Mouse (Mus musculus) monocyte, adult 2 months (primary cell): ENCODE results near the gene Lax1.
"Not testable (repeated sequence)": the region's sequence is repeated elsewhere in the genome, so short reads cannot be mapped to it uniquely, and the experiment has no call there.

Experiments
- DNase-seq, 2 experiments: peaks; one replicate each; pipeline ENCODE4 v3.0.0; 2022; ENCODE audit warnings: low spot score in 2 of 2, low read depth in 1 of 2

The Lax1 gene

DNA sequence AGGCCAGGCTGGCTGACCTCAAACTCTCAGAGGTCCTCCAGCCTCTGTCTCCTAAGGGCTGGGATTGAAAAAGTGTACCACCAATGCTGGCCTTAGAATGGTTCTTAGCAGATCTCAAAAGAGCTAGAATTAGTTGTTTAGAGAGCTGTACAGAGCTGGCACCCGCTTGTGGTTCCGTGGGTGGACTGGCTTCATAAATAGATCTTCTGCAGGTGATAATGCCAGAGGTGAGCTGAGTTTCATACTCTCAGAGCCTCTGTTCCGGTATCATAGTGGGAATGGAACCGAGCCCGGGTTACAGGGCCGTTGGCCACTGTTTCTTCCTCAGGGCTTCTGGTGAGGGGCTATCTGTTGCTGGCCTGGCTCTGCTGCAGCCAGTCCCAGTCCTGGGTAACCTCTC is 1.1 kb upstream of the Lax1 start:
- DNase-seq, result no peak

DNA sequence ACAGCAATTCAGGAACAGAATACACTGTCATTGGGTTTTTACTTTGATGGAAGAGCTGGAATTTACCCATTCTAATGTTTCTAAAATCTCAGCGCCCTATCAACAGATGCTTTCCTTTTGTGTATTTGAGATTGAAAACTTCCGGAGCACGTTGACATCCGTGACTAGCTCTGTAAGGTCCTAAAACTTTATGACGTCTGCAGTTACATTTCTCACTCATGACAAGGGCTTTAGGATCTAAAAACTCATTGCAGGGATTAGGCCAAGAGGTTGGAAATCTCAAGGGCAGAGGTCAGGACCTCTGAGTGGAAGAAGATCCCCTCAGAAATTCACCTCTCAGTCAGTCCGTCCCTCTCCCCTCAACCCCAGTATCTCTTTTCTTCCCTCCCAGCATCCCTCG is 1.6 kb downstream of the Lax1 start:
- no peak for DNase-seq

DNA sequence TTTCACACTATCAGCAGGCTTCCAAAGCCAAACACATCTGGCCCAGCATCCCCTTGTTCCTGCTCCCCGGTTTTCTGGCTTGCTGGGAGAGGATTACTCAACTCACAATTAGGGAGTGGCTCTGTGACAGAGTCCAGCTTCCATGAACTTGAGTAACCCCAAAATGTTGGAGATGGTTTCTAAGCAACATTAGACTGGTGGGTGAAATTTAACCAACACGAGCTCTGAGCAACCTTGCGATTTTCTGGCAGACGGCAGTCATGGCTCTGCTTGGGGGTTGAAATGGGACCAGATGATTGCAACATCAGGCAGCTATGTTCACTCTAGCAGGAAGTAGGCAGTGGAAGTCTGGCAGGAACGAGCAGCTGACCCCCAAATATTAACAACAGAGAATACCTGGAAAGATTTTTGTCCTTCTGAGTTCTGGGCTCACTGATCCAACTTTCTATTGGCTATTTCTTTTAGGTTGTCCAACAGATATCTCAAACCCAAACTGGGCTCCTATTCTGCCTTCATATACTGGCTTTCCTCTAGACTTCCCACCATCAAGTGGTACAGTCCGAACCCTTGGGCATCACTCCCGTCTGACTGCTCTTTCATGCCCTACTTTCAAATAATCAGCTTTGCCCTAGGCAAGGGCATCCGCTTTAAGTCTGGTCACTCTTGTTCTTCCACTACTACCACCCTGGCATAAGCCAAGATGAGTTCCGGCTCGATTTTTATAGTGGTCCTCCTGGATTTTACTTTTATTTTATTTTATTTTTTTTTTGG is 4.0 kb downstream of the Lax1 start:
- DNase-seq, result no peak

DNA sequence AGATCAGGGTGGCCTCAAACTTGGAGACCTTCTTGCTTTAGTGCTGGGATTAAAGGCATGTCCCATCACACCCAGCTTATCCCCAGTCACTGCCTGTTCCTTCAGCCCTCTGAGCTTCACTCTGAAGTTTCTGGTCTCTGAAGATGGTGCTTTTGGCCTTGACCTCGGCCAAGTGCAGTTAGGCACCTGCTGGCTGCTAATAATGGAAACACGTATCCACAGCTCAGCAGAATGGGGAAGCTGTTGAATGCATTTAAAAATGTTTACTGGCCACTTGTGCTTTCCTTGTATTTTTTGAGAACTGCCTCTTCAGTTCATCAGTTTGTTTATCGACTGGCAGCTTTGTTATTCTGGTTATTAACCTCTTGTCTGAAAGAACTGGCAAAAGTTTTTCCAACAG is 18.1 kb downstream of the Lax1 start:
- no peak for DNase-seq

DNA sequence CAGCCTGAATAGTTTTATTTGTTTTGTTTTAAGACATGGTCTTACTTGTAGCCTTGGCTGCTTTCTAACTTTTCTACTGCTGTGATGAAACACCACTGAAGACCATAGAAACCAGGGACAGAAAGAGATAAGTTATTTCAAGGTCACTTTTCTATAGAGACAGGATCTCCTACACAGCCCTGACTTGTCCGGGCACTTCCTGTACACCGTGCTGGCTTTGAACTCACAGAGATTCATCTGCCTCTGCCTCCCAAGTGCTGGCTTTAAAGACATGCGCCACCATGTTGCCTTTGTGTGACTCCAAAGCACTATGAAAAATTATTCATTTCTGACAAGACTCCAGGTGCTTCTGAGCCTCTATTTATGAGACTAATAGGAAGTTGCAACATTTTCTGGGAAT is 18.6 kb downstream of the Lax1 start:
- DNase-seq, result no peak

DNA sequence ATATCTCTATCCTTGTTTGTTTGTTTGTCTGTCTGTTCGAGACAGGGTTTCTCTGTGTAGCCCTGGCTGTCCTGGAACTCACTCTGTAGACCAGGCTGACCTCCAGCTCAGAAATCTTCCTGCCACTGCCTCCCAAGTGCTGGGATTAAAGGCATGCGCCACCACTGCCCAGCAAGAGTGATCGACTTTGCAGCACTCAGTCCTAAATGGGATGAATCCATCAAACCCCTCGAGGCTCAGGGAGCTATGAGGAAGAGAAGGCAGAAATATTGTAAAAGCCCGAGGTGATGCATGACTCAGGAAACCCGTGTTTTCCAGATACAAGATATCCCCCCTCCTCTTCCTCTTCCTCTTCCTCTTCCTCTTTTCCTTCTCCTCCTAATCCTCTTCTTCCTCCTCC is 19.1 kb downstream of the Lax1 start:
- no peak for DNase-seq

DNA sequence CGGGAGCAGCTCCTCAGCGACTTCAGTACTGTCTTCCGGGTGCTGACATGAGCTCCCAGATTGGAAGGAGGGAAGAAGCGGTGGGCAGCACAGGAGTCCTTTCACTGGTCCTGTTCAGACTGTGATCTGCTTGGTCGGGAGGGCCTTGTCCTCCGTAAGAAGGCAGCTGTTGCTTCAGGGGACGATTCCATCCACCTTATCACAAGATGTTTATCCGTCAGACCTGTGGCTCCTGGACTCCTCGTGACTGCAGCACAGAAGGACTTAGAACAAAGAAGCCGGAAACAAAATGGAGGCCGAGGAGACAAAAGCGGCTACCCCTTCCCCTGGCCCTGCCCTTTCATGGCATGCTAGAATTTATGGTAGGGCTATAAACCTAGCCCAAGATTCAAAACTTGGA is 19.7 kb downstream of the Lax1 start:
- DNase-seq, result no peak

DNA sequence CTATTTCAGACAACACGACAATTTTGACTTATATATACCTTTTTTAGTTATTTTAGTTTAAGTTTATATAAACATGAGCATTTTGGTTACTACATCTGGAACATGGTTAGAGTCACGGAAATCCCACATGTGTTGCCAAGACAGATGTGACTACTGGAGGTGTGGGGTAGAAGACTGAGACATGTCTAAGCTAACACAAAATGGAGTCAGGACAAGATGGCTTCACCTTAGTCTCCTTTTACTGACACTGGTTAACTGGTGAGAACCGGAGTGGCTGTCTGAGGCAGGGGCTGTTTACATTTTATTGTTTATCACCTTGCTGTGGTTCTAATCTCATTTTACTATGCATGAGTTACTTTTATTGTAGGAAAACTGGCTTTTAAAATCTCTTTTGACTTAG is 21.3 kb downstream of the Lax1 start:
- no peak for DNase-seq

DNA sequence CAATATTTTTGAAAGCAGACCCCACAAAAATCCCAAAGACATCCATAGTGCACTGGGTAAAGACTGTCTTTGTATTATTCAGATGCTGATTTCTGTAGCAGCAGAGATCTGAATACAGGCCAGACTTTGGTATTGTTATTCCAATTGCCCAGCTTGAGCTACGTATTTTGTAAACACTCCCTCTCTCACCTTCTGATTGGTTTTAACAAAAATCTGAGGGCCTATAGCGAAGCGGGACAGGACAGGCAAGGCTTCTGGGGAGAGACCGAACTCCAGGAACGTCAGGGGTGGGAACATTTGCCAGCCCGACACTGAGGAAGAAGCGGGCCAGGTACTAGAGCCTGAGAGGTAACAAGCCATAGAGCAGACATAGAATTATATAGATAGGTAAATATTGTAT is 22.2 kb downstream of the Lax1 start:
- no peak for DNase-seq

DNA sequence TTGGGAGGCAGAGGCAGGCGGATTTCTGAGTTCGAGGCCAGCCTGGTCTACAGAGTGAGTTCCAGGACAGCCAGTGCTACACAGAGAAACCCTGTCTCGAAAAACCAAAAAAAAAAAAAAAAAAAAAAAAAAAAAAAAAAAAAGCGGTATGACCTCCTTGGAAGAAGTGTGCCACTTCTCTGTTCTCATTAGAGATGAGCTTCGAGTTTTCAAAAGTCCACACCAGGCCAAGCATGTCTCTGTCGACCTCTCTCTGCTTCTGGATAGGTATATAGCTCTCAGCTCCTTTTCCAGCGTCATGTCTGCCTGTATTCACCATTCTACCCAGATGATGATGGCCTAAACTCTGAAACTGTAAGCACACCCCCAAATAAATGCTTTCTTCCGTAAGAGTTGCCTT is 24.2 kb downstream of the Lax1 start:
- not testable (repeated sequence) for DNase-seq

DNA sequence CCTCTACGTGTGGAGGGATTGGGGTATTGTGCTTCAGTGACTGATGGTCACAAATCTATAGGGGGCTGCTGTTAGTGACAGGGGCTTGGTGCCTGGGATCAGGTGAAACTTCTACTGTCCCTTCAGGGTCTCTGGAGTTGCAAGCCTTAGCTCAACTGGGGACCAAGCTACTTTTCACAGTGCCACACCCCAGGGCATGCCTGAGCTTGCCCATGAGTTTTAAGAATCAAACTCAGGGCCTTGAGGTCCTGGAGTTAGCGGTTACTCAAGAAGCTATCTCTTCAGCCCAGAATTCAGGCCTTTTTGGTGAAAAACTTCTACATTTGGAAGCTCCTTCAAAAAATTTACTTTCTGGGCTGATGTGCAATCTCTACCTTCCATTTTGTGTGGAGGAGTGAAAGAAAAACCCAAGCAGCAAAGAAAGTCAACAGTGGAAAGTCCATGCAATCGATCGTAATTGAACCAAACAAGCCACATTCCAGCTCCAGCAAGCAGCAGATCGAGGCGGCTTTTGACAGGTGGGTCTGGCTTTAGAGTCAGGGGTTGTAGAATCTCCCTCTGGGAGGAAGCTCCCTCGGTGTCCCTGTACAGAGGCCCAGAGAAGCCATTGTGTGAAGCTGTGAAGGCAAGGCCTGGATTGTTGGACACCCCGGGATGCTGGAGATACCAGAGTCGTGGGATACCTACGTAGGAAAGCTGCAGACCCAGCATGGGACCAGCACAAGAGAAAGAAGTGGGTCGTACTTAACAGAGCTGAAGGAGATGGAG is 25.5 kb downstream of the Lax1 start:
- no peak for DNase-seq

DNA sequence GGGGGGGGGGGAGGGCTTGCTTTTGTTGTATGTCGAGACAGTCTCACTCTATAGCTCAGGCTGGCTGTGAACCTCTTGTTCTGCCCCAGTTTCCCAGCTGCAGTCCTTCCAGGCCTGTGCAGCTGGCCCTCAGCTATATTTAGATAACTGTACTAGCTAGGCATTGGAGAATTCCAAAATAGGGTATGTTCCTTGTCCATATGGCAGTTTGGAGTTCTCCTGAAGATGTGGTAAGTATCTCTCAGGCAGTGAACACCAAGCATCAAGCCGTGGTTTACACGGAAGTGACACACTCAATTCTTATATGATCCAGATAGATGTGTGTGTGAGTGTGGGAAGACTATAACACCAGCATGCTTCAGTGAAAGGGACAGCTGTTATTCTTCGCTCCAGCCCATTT is 26.5 kb downstream of the Lax1 start:
- DNase-seq, result no peak

DNA sequence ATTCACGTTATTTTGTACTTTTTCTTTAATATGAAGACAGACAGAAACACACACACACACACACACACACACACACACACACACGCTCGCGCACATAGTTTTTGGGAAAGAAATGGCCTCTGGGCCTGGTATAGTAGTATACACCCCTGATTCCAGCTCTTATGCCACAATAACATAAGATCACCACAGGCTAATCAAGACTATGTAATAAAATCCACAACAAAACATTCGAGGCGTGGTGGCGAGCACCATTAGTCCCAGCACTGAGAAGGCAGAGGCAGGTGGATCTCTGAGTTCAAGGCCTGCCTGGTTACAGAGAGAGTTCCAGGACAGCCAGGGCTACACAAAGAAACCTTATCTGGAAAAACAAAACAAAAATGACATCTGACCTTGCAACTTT is 27.0 kb downstream of the Lax1 start:
- no peak for DNase-seq

DNA sequence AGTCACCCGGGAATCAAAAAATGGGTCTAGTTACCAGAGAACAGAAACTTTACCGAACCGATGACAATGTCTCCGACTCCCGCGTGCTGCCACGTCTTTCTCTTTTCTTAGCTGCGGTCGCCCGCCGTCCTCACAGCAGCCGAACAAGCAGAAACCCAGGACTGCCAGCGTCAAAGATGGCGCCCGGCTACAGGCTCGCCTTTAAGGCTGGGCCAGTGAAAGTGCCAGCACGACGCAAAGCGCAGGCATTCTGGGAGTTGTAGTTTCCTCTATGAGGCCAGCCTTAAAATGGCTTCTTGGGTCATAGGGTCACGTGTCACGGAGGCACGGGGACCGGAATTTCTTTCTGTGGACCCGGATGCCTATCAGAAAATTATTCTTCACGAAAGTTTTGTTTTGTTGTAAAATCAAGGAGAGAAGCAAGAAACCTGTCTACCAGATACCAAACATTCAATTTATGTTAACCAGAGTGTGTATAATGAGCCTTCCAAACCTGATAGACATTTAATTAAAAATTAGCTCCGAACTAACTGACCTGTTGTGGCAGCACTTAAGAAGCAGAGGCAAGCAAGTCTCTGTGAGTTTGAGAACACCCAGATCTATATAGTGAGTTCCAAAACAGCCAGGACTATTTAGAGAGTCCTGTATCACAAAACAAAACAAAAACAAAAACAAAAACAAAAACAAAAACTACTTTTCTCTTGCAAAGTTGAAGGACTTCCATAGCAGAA is 28.5 kb downstream of the Lax1 start, which contains the start of gene Gm38394:
Gm38394 (minus strand) TSS at position 116 of the 731 bp plus-strand sequence.
- peak; percentile 84 for DNase-seq

DNA sequence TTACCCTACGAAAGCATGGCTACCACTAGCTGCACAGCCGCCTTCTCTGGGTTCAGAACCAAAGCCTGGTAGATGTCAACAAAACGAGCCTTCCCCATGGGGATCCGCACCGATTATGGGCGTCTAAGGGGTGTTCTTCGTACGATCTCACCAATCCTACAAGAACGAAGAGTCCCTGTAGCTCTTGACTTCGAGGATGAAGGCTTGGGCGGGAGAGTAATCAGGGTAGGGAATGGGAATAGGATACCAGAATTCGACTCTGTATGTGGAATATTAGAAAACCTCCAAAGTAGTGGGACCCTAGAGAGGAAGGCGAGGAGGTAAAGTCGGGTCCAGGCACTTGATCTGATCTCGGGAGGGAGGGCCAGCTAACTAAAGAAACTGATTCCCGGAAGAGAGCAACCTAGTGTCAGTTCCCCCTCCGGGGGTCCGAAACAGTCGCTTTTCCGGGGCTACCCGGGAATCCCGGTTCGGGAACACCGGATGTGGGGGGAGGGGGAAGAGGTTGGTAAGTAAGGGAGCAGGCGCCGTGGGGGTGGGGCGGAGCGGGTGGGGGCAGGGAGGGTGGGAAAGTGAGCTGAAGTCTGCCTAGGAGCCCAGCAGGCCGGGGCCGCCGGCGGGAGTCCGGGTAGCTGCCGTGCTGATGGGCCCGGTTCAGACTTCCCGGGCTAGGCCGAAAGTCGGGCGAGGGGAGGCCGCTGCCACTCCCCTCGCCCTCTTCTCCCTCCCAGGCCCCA is 29.3 kb downstream of the Lax1 start, which contains the start of gene Zbed6:
Zbed6 (minus strand) TSS at position 420 of the 737 bp plus-strand sequence.
- DNase-seq, result no peak

DNA sequence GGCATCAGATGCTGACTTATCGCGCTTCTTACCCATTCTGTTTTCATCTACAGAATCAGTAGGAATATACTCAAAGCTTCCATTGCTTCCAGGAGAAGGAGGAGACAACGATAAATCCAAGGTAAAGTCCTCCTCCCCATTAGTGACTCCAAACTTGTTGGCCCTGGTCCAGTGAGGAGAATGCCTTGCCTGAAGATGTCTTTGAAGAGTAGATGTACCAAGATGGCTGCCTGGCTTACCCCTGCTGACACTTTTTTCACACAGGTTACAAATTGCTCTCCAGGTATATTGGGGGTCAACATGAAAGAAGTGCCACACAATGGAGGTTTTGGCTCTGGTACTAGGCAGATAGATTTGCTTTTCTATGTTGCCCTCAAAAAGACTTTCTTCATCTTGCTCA is 31.0 kb downstream of the Lax1 start:
- no peak for DNase-seq

DNA sequence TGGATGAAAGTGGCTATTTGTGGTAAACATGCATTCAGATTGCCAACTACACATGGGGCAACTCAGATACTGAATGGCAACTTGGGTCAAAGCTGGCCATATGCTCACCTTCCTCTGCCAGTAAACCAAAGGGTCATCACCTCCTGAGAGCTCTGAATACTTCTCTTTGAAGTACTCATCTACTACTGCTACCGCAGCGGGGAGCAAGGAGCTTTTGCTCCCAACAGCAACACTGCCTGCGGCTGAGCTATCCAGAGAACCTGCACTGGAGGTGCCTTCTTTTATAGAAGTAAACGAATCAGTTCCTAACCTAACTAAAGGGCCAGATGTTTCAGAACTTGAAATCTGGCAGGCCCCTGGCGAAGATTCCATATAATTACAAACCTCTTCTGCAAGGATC is 33.1 kb downstream of the Lax1 start:
- DNase-seq, result no peak

DNA sequence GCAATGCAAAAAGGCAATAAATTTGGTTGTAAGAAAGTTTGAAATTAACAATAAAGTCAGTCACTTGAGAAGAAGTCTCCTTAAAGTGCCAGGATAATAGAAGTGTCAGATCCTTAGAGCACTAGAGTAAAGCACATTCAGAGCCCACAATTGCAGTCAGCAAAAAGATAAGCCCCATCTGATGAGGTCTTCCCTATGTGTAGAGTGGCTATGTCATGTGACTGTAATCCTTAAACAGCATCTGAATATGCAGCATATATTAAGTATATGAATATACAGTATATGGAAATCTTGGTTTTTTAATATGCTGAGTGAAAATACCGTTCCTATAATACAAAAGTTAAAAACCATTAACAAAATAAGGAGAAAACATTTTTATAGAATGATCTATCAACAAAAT is 36.9 kb downstream of the Lax1 start:
- DNase-seq, result no peak

DNA sequence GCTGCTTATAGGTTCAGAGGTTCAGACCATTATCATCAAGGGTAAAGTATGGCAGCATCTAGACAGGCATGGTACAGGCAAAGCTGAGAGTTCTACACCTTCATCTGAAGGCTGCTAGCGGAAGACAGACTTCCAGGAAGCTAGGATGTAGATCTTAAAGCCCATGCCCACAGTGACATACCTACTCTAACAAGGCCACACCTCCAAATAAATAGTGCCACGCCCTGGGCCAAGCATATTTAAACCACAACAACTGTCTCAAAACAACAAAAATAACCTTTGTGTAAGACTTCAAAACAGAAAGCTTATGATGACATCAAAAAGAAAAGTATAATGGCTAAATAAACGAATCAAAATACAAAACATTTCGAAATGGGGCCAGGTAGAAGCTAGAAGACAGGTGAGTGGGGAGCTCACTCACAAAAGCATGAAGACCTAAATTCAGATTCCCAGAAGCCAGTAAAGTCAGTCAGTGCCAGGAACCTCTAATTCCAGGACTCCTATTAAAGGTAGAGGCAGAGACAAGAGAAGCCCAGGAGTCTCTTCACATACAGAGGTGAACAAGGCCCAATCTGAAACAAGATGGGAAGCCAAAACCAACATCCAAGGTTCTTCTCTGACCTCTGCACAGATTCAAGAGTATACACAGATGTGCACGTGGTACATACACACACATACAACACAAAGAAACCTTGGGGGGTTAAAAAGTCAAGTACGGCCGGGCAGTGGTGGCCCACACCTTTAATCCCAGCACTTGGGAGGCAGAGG is 39.4 kb downstream of the Lax1 start:
- DNase-seq, result no peak

DNA sequence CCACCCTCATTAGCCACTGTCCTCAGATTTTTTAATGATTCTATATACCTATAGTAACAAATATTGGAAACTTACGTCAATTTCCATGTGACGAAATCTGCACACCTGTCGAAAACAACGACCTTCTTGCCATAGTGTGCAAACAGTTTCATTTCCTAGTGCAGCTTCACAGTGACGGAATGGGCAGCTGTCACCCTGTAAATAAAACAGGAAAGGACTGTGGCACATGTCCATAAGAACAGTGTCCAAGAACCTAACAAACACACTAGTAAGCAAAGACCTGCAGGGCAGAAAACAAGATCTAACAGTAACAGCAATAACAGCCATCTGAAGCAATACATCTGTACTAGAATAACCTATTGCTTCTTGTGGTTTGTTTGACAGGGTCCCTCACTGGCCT is 44.3 kb downstream of the Lax1 start:
- no peak for DNase-seq

DNA sequence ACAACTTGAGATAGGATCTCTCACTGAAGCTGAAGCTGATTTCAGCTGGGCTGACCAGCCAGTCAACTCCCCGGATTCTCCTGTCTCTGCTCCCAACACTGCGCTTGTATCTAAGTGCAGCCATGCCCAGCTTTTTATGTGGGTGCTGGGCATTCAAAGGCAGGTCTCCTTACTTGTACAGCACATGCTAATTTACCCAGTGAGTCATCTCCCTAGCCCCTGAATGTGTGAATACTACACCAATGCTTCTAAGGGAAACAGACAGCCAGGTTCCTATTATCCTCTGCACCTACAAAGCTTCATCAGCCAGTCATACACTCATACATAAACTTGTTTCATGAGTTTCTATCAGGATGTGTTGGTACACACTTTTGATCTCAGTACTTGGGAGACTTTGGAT is 48.7 kb downstream of the Lax1 start:
- no peak for DNase-seq
